Mouse (Mus musculus) midbrain, embryonic 16.5 days (tissue): ENCODE measurements around the gene Tln2. TPM values are rescaled to one million over a fixed set of nuclear protein-coding genes. Genes with fewer than 3 reads are reported as not detected.

Source experiments
- ATAC-seq: fragments of 200-750 bp; cut with Nextera tagmentation; 2 replicates; pipeline ENCODE4 v1.8.0; 2017; ENCODE audit warnings: moderate TSS enrichment
- H3K27ac ChIP-seq: fragments of 300-500 bp; sonication (generic); 2 replicates; pipeline ENCODE4 v1.5.1; 2014; ENCODE audit warnings: mild to moderate bottlenecking, low read length, mixed read lengths
- H3K27me3 ChIP-seq: fragments of 300-500 bp; sonication (generic); 2 replicates; pipeline ENCODE4 v1.6.1; 2014; ENCODE audit warnings: low read depth, low read length, mixed read lengths; ENCODE audit not compliant: control insufficient read depth, insufficient read depth
- H3K36me3 ChIP-seq: fragments of 300-500 bp; sonication (generic); 2 replicates; pipeline ENCODE4 v1.6.1; 2014; ENCODE audit warnings: mild to moderate bottlenecking, low read length, moderate library complexity, mixed read lengths; ENCODE audit not compliant: control insufficient read depth, insufficient read depth
- H3K4me1 ChIP-seq: fragments of 300-500 bp; sonication (generic); 2 replicates; pipeline ENCODE4 v1.6.1; 2014; ENCODE audit warnings: mild to moderate bottlenecking, low read length, mixed read lengths; ENCODE audit not compliant: control insufficient read depth, insufficient read depth
- H3K4me2 ChIP-seq: fragments of 300-500 bp; sonication (generic); 2 replicates; pipeline ENCODE4 v1.6.1; 2014; ENCODE audit warnings: mild to moderate bottlenecking, low read length, mixed read lengths
- H3K4me3 ChIP-seq: fragments of 300-500 bp; sonication (generic); 2 replicates; pipeline ENCODE4 v1.5.1; 2014; ENCODE audit warnings: low read depth, mild to moderate bottlenecking, low read length, moderate library complexity, mixed read lengths
- H3K9ac ChIP-seq: fragments of 300-500 bp; sonication (generic); 2 replicates; pipeline ENCODE4 v1.6.1; 2014; ENCODE audit warnings: low read depth, low read length, mixed read lengths
- H3K9me3 ChIP-seq: fragments of 300-500 bp; sonication (generic); replicated peaks from 2 replicates; pipeline ENCODE4 v1.6.1; 2014; ENCODE audit warnings: mild to moderate bottlenecking, low read length, mixed read lengths; ENCODE audit not compliant: control insufficient read depth, poor library complexity, severe bottlenecking
- WGBS: fragments of 180-500 bp; shearing (Covaris S2); extraction: QIAGEN DNeasy Blood & Tissue Kit; methylation state at CpG from one replicate; pipeline ENCODE4 v1.1.7; 2014; 5-methylcytosine and 5-hydroxymethylcytosine counted together
- polyA plus RNA-seq: library from polyadenylated mRNA; unstranded; fragments of >200 nt; fragmentation: Nextera tagmentation; extraction: Ambion mirVana; gene quantifications from 2 replicates; pipeline ENCODE4 v1.2.1, GENCODE M21; 2015

Tln2 gene
- polyA plus RNA-seq, 1 experiment from 2014 or later = 24.8 TPM

- H3K9me3 ChIP-seq = no peaks in the 10 kb centered on the region
- H3K4me2 ChIP-seq = no peak overlapping the region
- H3K27ac ChIP-seq = no peak overlapping the region
- 98% methylated on average over 3 of the region's 3 CpGs for WGBS
- H3K4me1 ChIP-seq = no peaks in the 10 kb centered on the region; the same call in 1 of the 2 replicates
- no peak overlapping the region for H3K4me3 ChIP-seq
- H3K27me3 ChIP-seq = no peaks in the 10 kb centered on the region
- H3K9ac ChIP-seq = no peak overlapping the region
- no peaks in the 10 kb centered on the region for H3K36me3 ChIP-seq
- no peak for ATAC-seq
Measured at GRCm38 (mm10) chr9:67328451-67328850, 231.1 kb downstream of the Tln2 start.

GRCm38 (mm10) chr9:67321886-67322285 is 237.6 kb downstream of the Tln2 start:
- no peak overlapping the region for H3K27ac ChIP-seq
- H3K4me1 ChIP-seq = no peaks in the 10 kb centered on the region; the same call in 1 of the 2 replicates
- no peak overlapping the region for H3K4me3 ChIP-seq
- no peak for ATAC-seq
- no peaks in the 10 kb centered on the region for H3K36me3 ChIP-seq
- WGBS = 80% methylated on average over 6 of the region's 6 CpGs
- H3K4me2 ChIP-seq = no peak overlapping the region
- H3K9me3 ChIP-seq = no peaks in the 10 kb centered on the region
- H3K9ac ChIP-seq = no peak overlapping the region
- H3K27me3 ChIP-seq = no peaks in the 10 kb centered on the region

GRCm38 (mm10) chr9:67315356-67315755 is 244.1 kb downstream of the Tln2 start:
- no peak for ATAC-seq
- H3K4me1 ChIP-seq = no peaks in the 10 kb centered on the region; the same call in 1 of the 2 replicates
- WGBS = 6% methylated on average over 2 of the region's 3 CpGs

GRCm38 (mm10) chr9:67304992-67305391 is 254.5 kb downstream of the Tln2 start:
- H3K9me3 ChIP-seq = no peaks in the 10 kb centered on the region
- no peaks in the 10 kb centered on the region; the same call in 1 of the 2 replicates for H3K4me1 ChIP-seq
- H3K4me2 ChIP-seq = no peak overlapping the region
- no peak for ATAC-seq
- peaks cover 8% of the 10 kb centered on the region; the same call in 1 of the 2 replicates for H3K36me3 ChIP-seq
- no peak overlapping the region for H3K27ac ChIP-seq
- 82% methylated on average over 6 of the region's 6 CpGs for WGBS
- no peak overlapping the region for H3K9ac ChIP-seq
- H3K27me3 ChIP-seq = no peaks in the 10 kb centered on the region; the same call in 1 of the 2 replicates
- H3K4me3 ChIP-seq = no peak overlapping the region

More at GRCm38 (mm10) chr9:67315356-67315755, 244.1 kb downstream of the Tln2 start:
- no peaks in the 10 kb centered on the region for H3K27me3 ChIP-seq
- no peak overlapping the region for H3K4me2 ChIP-seq
- no peak overlapping the region for H3K27ac ChIP-seq
- H3K4me3 ChIP-seq = no peak overlapping the region
- no peaks in the 10 kb centered on the region for H3K9me3 ChIP-seq
- H3K9ac ChIP-seq = no peak overlapping the region
- H3K36me3 ChIP-seq = no peaks in the 10 kb centered on the region; the same call in 1 of the 2 replicates

GRCm38 (mm10) chr9:67303986-67304385 is 255.5 kb downstream of the Tln2 start:
- H3K9me3 ChIP-seq = no peaks in the 10 kb centered on the region
- no peaks in the 10 kb centered on the region; the same call in 1 of the 2 replicates for H3K27me3 ChIP-seq
- no peak overlapping the region for H3K9ac ChIP-seq
- peaks cover 8% of the 10 kb centered on the region; the same call in 1 of the 2 replicates for H3K36me3 ChIP-seq
- H3K27ac ChIP-seq = no peak overlapping the region
- H3K4me1 ChIP-seq = peaks cover 2% of the 10 kb centered on the region; the same call in 1 of the 2 replicates
- H3K4me2 ChIP-seq = no peak overlapping the region
- no peak overlapping the region for H3K4me3 ChIP-seq
- ATAC-seq = no peak

GRCm38 (mm10) chr9:67303038-67303437 is 256.5 kb downstream of the Tln2 start:
- Histone ChIP-seq H3K9ac (no peak overlapping the region), H3K4me2 (no peak overlapping the region), H3K4me1 (peaks cover 2% of the 10 kb centered on the region; the same call in 1 of the 2 replicates), H3K9me3 (no peaks in the 10 kb centered on the region), H3K4me3 (no peak overlapping the region), H3K27ac (no peak overlapping the region), H3K36me3 (peaks cover 6% of the 10 kb centered on the region; the same call in 1 of the 2 replicates), H3K27me3 (no peaks in the 10 kb centered on the region; the same call in 1 of the 2 replicates)
- no peak for ATAC-seq

GRCm38 (mm10) chr9:67302386-67302989 is 257.0 kb downstream of the Tln2 start:
- Histone ChIP-seq H3K4me3 (no peak overlapping the region), H3K9me3 (no peaks in the 10 kb centered on the region), H3K9ac (no peak overlapping the region), H3K36me3 (peaks cover 6% of the 10 kb centered on the region; the same call in 1 of the 2 replicates), H3K27ac (no peak overlapping the region), H3K4me1 (peaks cover 2% of the 10 kb centered on the region; the same call in 1 of the 2 replicates), H3K27me3 (no peaks in the 10 kb centered on the region; the same call in 1 of the 2 replicates), H3K4me2 (no peak overlapping the region)
- no peak for ATAC-seq
- 95% methylated on average over 10 of the region's 10 CpGs for WGBS

- no peak overlapping the region for H3K4me2 ChIP-seq
- no peak overlapping the region for H3K4me3 ChIP-seq
- no peak for ATAC-seq
- 90% methylated on average over 2 of the region's 2 CpGs for WGBS
- H3K9ac ChIP-seq = no peak overlapping the region
- H3K27ac ChIP-seq = no peak overlapping the region
- H3K4me1 ChIP-seq = peaks cover 2% of the 10 kb centered on the region; the same call in 1 of the 2 replicates
- H3K36me3 ChIP-seq = peaks cover 6% of the 10 kb centered on the region; the same call in 1 of the 2 replicates
- H3K27me3 ChIP-seq = no peaks in the 10 kb centered on the region; the same call in 1 of the 2 replicates
- no peaks in the 10 kb centered on the region for H3K9me3 ChIP-seq
Measured at GRCm38 (mm10) chr9:67301571-67301970, 257.9 kb downstream of the Tln2 start.

- Histone ChIP-seq H3K9ac (no peak overlapping the region), H3K27ac (no peak overlapping the region), H3K4me1 (peaks cover 2% of the 10 kb centered on the region; the same call in 1 of the 2 replicates), H3K4me2 (no peak overlapping the region), H3K27me3 (no peaks in the 10 kb centered on the region; the same call in 1 of the 2 replicates), H3K4me3 (no peak overlapping the region), H3K9me3 (no peaks in the 10 kb centered on the region), H3K36me3 (peaks cover 6% of the 10 kb centered on the region; the same call in 1 of the 2 replicates)
- no peak for ATAC-seq
- 64% methylated on average over 5 of the region's 5 CpGs for WGBS
Measured at GRCm38 (mm10) chr9:67300769-67301168, 258.7 kb downstream of the Tln2 start.
